Mouse (Mus musculus): Measurements from ENCODE around the gene Gm20518. TPM values are rescaled to one million over a fixed set of nuclear protein-coding genes. Genes with fewer than 3 reads are reported as not detected.
A peak's percentile ranks its signal among the peaks of the same experiment; 100 is the strongest.

Gm20518 gene
- polyA plus RNA-seq (2016; fragmentation: Nextera tagmentation; extraction: Ambion mirVana) = 0.55 and 0.67 TPM in 2 replicates

GRCm38 (mm10) chr16:17891567-17891959 lies at the start of gene Gm20518:
TSS of gene Gm20518 (minus strand) at chr16:17891671.
- under 1% methylated on average over 32 of the region's 38 CpGs for WGBS
- H3K9me3 ChIP-seq = no peaks in the 10 kb centered on the region
- H3K4me1 ChIP-seq = peaks cover 22% of the 10 kb centered on the region
- H3K36me3 ChIP-seq = 0 out of 2 replicates have a peak, but pooled peaks cover 3% of the 10 kb centered on the region
- H3K4me3 ChIP-seq = peak within 1 kb of the TSS; percentile 98
- peak; percentile 98 for ATAC-seq (ENCODE audit: low FRiP score, low read depth)
- H3K4me2 ChIP-seq (replicated peaks) = peak within 1 kb of the TSS; percentile 91
- H3K9ac ChIP-seq (replicated peaks) = peak within 1 kb of the TSS; percentile 96
- no peaks in the 10 kb centered on the region for H3K27me3 ChIP-seq
- peak within 1 kb of the TSS; percentile 95 for H3K27ac ChIP-seq (replicated peaks)

- H3K27me3 ChIP-seq = peaks cover 25% of the 10 kb centered on the region
- no peak overlapping the region for H3K4me2 ChIP-seq (replicated peaks)
- no peaks in the 10 kb centered on the region for H3K4me1 ChIP-seq
- 57% methylated on average over 9 of the region's 9 CpGs for WGBS
- H3K4me3 ChIP-seq = no peak overlapping the region
- ATAC-seq (ENCODE audit: low FRiP score, low read depth) = no peak
- H3K9me3 ChIP-seq = no peaks in the 10 kb centered on the region
- no peaks in the 10 kb centered on the region for H3K36me3 ChIP-seq
- H3K9ac ChIP-seq (replicated peaks) = no peak overlapping the region
- no peak overlapping the region for H3K27ac ChIP-seq (replicated peaks)
Observed at GRCm38 (mm10) chr16:17939255-17939751, 47.8 kb upstream of the Gm20518 start.

GRCm38 (mm10) chr16:17938821-17939220 lies 47.4 kb upstream of the Gm20518 start:
- Histone ChIP-seq H3K9me3 (no peaks in the 10 kb centered on the region), H3K9ac (replicated peaks) (no peak overlapping the region), H3K36me3 (no peaks in the 10 kb centered on the region), H3K4me1 (no peaks in the 10 kb centered on the region), H3K4me3 (no peak overlapping the region), H3K4me2 (replicated peaks) (no peak overlapping the region), H3K27ac (replicated peaks) (no peak overlapping the region), H3K27me3 (peaks cover 30% of the 10 kb centered on the region)
- ATAC-seq (ENCODE audit: low FRiP score, low read depth) = peak; percentile 80; the same call in 1 of the 2 replicates
- 10% methylated on average over 7 of the region's 7 CpGs for WGBS

GRCm38 (mm10) chr16:17938187-17938586 lies 46.7 kb upstream of the Gm20518 start:
- H3K9me3 ChIP-seq = no peaks in the 10 kb centered on the region
- H3K27ac ChIP-seq (replicated peaks) = no peak overlapping the region
- H3K27me3 ChIP-seq = peaks cover 36% of the 10 kb centered on the region
- WGBS = 85% methylated on average over 7 of the region's 7 CpGs
- H3K4me3 ChIP-seq = no peak overlapping the region
- ATAC-seq (ENCODE audit: low FRiP score, low read depth) = no peak
- H3K9ac ChIP-seq (replicated peaks) = no peak overlapping the region
- no peaks in the 10 kb centered on the region for H3K36me3 ChIP-seq
- H3K4me1 ChIP-seq = no peaks in the 10 kb centered on the region
- no peak overlapping the region for H3K4me2 ChIP-seq (replicated peaks)

- no peak overlapping the region for H3K9ac ChIP-seq (replicated peaks)
- H3K36me3 ChIP-seq = no peaks in the 10 kb centered on the region
- H3K27me3 ChIP-seq = peaks cover 43% of the 10 kb centered on the region
- WGBS = 83% methylated on average over 10 of the region's 10 CpGs
- no peak overlapping the region for H3K4me3 ChIP-seq
- no peak overlapping the region for H3K4me2 ChIP-seq (replicated peaks)
- no peaks in the 10 kb centered on the region for H3K4me1 ChIP-seq
- no peak for ATAC-seq (ENCODE audit: low FRiP score, low read depth)
- no peaks in the 10 kb centered on the region for H3K9me3 ChIP-seq
- no peak overlapping the region for H3K27ac ChIP-seq (replicated peaks)
Observed at GRCm38 (mm10) chr16:17936776-17937175, 45.3 kb upstream of the Gm20518 start.

GRCm38 (mm10) chr16:17934445-17934910 lies 43.0 kb upstream of the Gm20518 start:
- no peak for ATAC-seq (ENCODE audit: low FRiP score, low read depth)
- no peak overlapping the region for H3K4me3 ChIP-seq
- H3K27me3 ChIP-seq = peaks cover 51% of the 10 kb centered on the region
- H3K4me2 ChIP-seq (replicated peaks) = no peak overlapping the region
- 78% methylated on average over 3 of the region's 3 CpGs for WGBS
- no peaks in the 10 kb centered on the region for H3K9me3 ChIP-seq
- no peak overlapping the region for H3K9ac ChIP-seq (replicated peaks)
- no peaks in the 10 kb centered on the region for H3K36me3 ChIP-seq
- no peak overlapping the region for H3K27ac ChIP-seq (replicated peaks)
- 0 out of 2 replicates have a peak, but pooled peaks cover under 1% of the 10 kb centered on the region for H3K4me1 ChIP-seq

- Histone ChIP-seq H3K9me3 (no peaks in the 10 kb centered on the region), H3K4me1 (peaks cover 7% of the 10 kb centered on the region; the same call in 1 of the 2 replicates), H3K9ac (replicated peaks) (no peak overlapping the region), H3K4me3 (no peak overlapping the region), H3K27me3 (peaks cover 51% of the 10 kb centered on the region), H3K4me2 (replicated peaks) (no peak overlapping the region), H3K36me3 (no peaks in the 10 kb centered on the region), H3K27ac (replicated peaks) (no peak overlapping the region)
- 70% methylated on average over 9 of the region's 9 CpGs for whole genome bisulfite sequencing
- no peak for ATAC-seq (ENCODE audit: low FRiP score, low read depth)
Observed at GRCm38 (mm10) chr16:17933594-17934444, 42.3 kb upstream of the Gm20518 start.

- no peak for ATAC-seq (ENCODE audit: low FRiP score, low read depth)
- 80% methylated on average over 5 of the region's 5 CpGs for WGBS
- Histone ChIP-seq H3K4me1 (peaks cover 21% of the 10 kb centered on the region), H3K9ac (replicated peaks) (no peak overlapping the region), H3K27ac (replicated peaks) (no peak overlapping the region), H3K36me3 (no peaks in the 10 kb centered on the region), H3K4me2 (replicated peaks) (no peak overlapping the region), H3K4me3 (no peak overlapping the region), H3K27me3 (peaks cover 38% of the 10 kb centered on the region), H3K9me3 (no peaks in the 10 kb centered on the region)
Observed at GRCm38 (mm10) chr16:17931906-17932460, 40.5 kb upstream of the Gm20518 start.

- WGBS = 66% methylated on average over 2 of the region's 2 CpGs
- ATAC-seq (ENCODE audit: low FRiP score, low read depth) = no peak
- Histone ChIP-seq H3K9me3 (no peaks in the 10 kb centered on the region), H3K27me3 (peaks cover 44% of the 10 kb centered on the region), H3K36me3 (peaks cover 18% of the 10 kb centered on the region), H3K4me1 (peaks cover 31% of the 10 kb centered on the region), H3K4me2 (replicated peaks) (no peak overlapping the region), H3K9ac (replicated peaks) (no peak overlapping the region), H3K27ac (replicated peaks) (peak overlapping the region; percentile 88), H3K4me3 (no peak overlapping the region)
Observed at GRCm38 (mm10) chr16:17929631-17930030, 38.2 kb upstream of the Gm20518 start.

GRCm38 (mm10) chr16:17929211-17929610 lies 37.7 kb upstream of the Gm20518 start:
- 0% methylated on average over 2 of the region's 2 CpGs for WGBS
- ATAC-seq (ENCODE audit: low FRiP score, low read depth) = peak; percentile 28

GRCm38 (mm10) chr16:17928627-17929104 lies 37.2 kb upstream of the Gm20518 start:
- H3K9ac ChIP-seq (replicated peaks) = peak overlapping the region; percentile 87
- peak overlapping the region; percentile 90 for H3K4me2 ChIP-seq (replicated peaks)
- ATAC-seq (ENCODE audit: low FRiP score, low read depth) = peak; percentile 50
- peak overlapping the region; percentile 88 for H3K27ac ChIP-seq (replicated peaks)
- WGBS = 0% methylated on average over 9 of the region's 9 CpGs
- H3K36me3 ChIP-seq = peaks cover 23% of the 10 kb centered on the region
- H3K4me1 ChIP-seq = peaks cover 31% of the 10 kb centered on the region
- H3K9me3 ChIP-seq = no peaks in the 10 kb centered on the region
- H3K4me3 ChIP-seq = peak overlapping the region; percentile 87
- peaks cover 37% of the 10 kb centered on the region for H3K27me3 ChIP-seq

More at GRCm38 (mm10) chr16:17929211-17929610, 37.7 kb upstream of the Gm20518 start:
- peaks cover 31% of the 10 kb centered on the region for H3K4me1 ChIP-seq
- no peak overlapping the region for H3K4me3 ChIP-seq
- peak overlapping the region; percentile 90; the same call in 1 of the 2 replicates for H3K4me2 ChIP-seq (replicated peaks)
- H3K36me3 ChIP-seq = peaks cover 22% of the 10 kb centered on the region
- H3K9ac ChIP-seq (replicated peaks) = no peak overlapping the region
- H3K27me3 ChIP-seq = peaks cover 42% of the 10 kb centered on the region
- H3K27ac ChIP-seq (replicated peaks) = peak overlapping the region; percentile 88
- H3K9me3 ChIP-seq = no peaks in the 10 kb centered on the region

Measured in midbrain, embryonic 12.5 days (tissue).